Comparison of ENCODE assay signal across 22 mouse cellular contexts in the genomic region with DNA sequence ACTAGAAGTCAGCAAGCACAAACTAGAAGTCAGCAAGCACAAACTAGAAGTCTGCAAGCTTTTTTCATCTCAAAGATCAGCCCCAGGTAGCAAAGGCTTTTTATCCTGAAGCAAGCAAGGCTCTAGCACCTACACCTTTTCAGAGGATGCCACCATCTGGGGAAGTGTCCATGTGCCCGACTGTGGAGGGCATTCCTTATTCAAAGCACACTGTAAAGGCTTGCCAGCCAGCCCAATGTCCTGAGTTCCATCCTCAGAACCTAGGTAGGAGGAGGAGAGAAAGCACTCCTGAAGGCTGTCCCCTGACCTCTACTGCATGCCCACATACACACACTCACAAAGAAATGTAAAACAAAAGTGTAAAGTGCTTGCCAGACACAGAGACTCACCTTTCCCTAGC. TPM values are rescaled to one million over a fixed set of nuclear protein-coding genes. Genes with fewer than 3 reads are reported as not detected.
DNase-seq lines count a peak whose midpoint lies in the region; ATAC-seq and TF ChIP-seq lines count a peak whose summit lies in the region.
"Had no signal": no experiment of that assay in that cellular context is flagged by ENCODE, and none has a peak within 500 bp of the region (broad histone marks: within the 10 kb centered on the region; RNA-seq: fewer than 3 reads in every experiment).

No protein-coding gene starts in this region.

- no peaks in the 10 kb centered on the region for H3K79me2 ChIP-seq in heart, adult 2 months (replicated peaks; ENCODE audit: control insufficient read depth, insufficient read depth, low read length)

- no peak overlapping the region for H3K4me3 ChIP-seq in forebrain, embryonic 11.5 days (ENCODE audit: low read depth, low read length)
- H3K4me3 ChIP-seq in forebrain, embryonic 14.5 days (ENCODE audit: low read depth, low read length) = no peak overlapping the region
- no peak overlapping the region for H3K4me3 ChIP-seq in heart, adult 2 months
- no peak overlapping the region for H3K4me3 ChIP-seq in heart, embryonic 10.5 days
- H3K4me3 ChIP-seq in heart, embryonic 11.5 days (ENCODE audit: low read depth, low read length) = no peak overlapping the region
- H3K4me3 ChIP-seq in midbrain, embryonic 11.5 days (ENCODE audit: low read depth, low read length) = no peak overlapping the region
- no peak overlapping the region for H3K4me3 ChIP-seq in midbrain, embryonic 15.5 days

- no peak overlapping the region for H3K4me2 ChIP-seq in forebrain, embryonic 11.5 days (ENCODE audit: low read depth, low read length, severe bottlenecking)
- H3K4me2 ChIP-seq in forebrain, embryonic 14.5 days (ENCODE audit: low read length) = no peak overlapping the region
- H3K4me2 ChIP-seq in heart, embryonic 11.5 days = no peak overlapping the region
- H3K4me2 ChIP-seq in midbrain, embryonic 11.5 days = no peak overlapping the region
- H3K4me2 ChIP-seq in midbrain, embryonic 15.5 days = no peak overlapping the region

- H3K27me3 ChIP-seq in forebrain, embryonic 11.5 days (ENCODE audit: control insufficient read depth, insufficient read depth, low read length) = no peaks in the 10 kb centered on the region
- H3K27me3 ChIP-seq in forebrain, embryonic 14.5 days (replicated peaks; ENCODE audit: control insufficient read depth, insufficient read depth, low read length) = no peaks in the 10 kb centered on the region
- H3K27me3 ChIP-seq in heart, adult 2 months (ENCODE audit: control insufficient read depth, insufficient read depth, low read length) = no peaks in the 10 kb centered on the region
- no peaks in the 10 kb centered on the region for H3K27me3 ChIP-seq in heart, embryonic 10.5 days (ENCODE audit: insufficient read depth, poor library complexity, severe bottlenecking)
- H3K27me3 ChIP-seq in heart, embryonic 11.5 days (ENCODE audit: control insufficient read depth, insufficient read depth, low read length) = no peaks in the 10 kb centered on the region
- H3K27me3 ChIP-seq in midbrain, embryonic 11.5 days (ENCODE audit: control insufficient read depth, insufficient read depth, low read length) = no peaks in the 10 kb centered on the region
- no peaks in the 10 kb centered on the region for H3K27me3 ChIP-seq in midbrain, embryonic 15.5 days (replicated peaks)
- H3K27me3 ChIP-seq: CH12.LX, Patski had no signal

- TF ChIP-seq EP300 in heart, adult 2 months (IDR thresholded peaks at IDR 0.05; ENCODE audit: insufficient read depth, low read depth, low read length) = no peak

- no peaks in the 10 kb centered on the region for H3K36me3 ChIP-seq in forebrain, embryonic 11.5 days (ENCODE audit: control insufficient read depth, insufficient read depth, low read length)
- no peaks in the 10 kb centered on the region for H3K36me3 ChIP-seq in forebrain, embryonic 14.5 days (ENCODE audit: control insufficient read depth, insufficient read depth, low read length)
- no peaks in the 10 kb centered on the region for H3K36me3 ChIP-seq in heart, adult 2 months (ENCODE audit: control insufficient read depth, insufficient read depth, low read length)
- peaks cover 5% of the 10 kb centered on the region; the same call in 1 of the 2 replicates for H3K36me3 ChIP-seq in heart, embryonic 10.5 days
- H3K36me3 ChIP-seq in heart, embryonic 11.5 days (ENCODE audit: control insufficient read depth, insufficient read depth, low read length) = no peaks in the 10 kb centered on the region
- H3K36me3 ChIP-seq in midbrain, embryonic 11.5 days (ENCODE audit: control insufficient read depth, insufficient read depth, low read length) = no peaks in the 10 kb centered on the region
- no peaks in the 10 kb centered on the region for H3K36me3 ChIP-seq in midbrain, embryonic 15.5 days (replicated peaks)
- H3K36me3 ChIP-seq: G1E had no signal

- DNase-seq in forebrain, embryonic 11.5 days (ENCODE audit: low spot score) = peak; percentile 27
- DNase-seq in forebrain, embryonic 14.5 days (ENCODE audit: low spot score) = no peak
- peak; percentile 68 for DNase-seq in heart, adult 11 months
- DNase-seq in heart, adult 2 months = no peak
- DNase-seq in heart, embryonic 10.5 days (ENCODE audit: low spot score) = peak; percentile 64
- DNase-seq in midbrain, embryonic 11.5 days (ENCODE audit: low spot score, missing footprints) = peak; percentile 75
- DNase-seq: adrenal gland, adult 2 months; adrenal gland, adult 8-10 months; adrenal gland, postnatal 10 days; adrenal gland, postnatal 14 days; adrenal gland, postnatal 25 days; adrenal gland, postnatal 36 days; B cell, adult 2 months; cerebellum, adult 11 months; cerebellum, adult 11-12 months had no signal

- no peak for TF ChIP-seq CTCF in heart, adult 2 months (IDR thresholded peaks at IDR 0.05)

- peaks cover 13% of the 10 kb centered on the region; the same call in 1 of the 2 replicates for H3K4me1 ChIP-seq in forebrain, embryonic 11.5 days (replicated peaks; ENCODE audit: control insufficient read depth, insufficient read depth, low read length)
- 0 out of 2 replicates have a peak, but pooled peaks cover 10% of the 10 kb centered on the region for H3K4me1 ChIP-seq in forebrain, embryonic 14.5 days (ENCODE audit: control insufficient read depth, insufficient read depth, low read length)
- H3K4me1 ChIP-seq in heart, adult 2 months (ENCODE audit: control insufficient read depth, insufficient read depth, low read length) = peaks cover 1% of the 10 kb centered on the region
- H3K4me1 ChIP-seq in heart, embryonic 10.5 days = peaks cover 61% of the 10 kb centered on the region
- peaks cover 42% of the 10 kb centered on the region for H3K4me1 ChIP-seq in heart, embryonic 11.5 days (ENCODE audit: control insufficient read depth, insufficient read depth, low read length)
- peaks cover 16% of the 10 kb centered on the region for H3K4me1 ChIP-seq in midbrain, embryonic 11.5 days (ENCODE audit: control insufficient read depth, insufficient read depth, low read length)
- peaks cover 15% of the 10 kb centered on the region for H3K4me1 ChIP-seq in midbrain, embryonic 15.5 days

- H3K9ac ChIP-seq in forebrain, embryonic 11.5 days (ENCODE audit: low read length) = no peak overlapping the region
- H3K9ac ChIP-seq in forebrain, embryonic 14.5 days (ENCODE audit: low read length) = no peak overlapping the region
- no peak overlapping the region for H3K9ac ChIP-seq in heart, adult 2 months (ENCODE audit: low read depth, low read length)
- no peak overlapping the region for H3K9ac ChIP-seq in heart, embryonic 11.5 days (ENCODE audit: low read depth, low read length)
- no peak overlapping the region for H3K9ac ChIP-seq in midbrain, embryonic 11.5 days (ENCODE audit: low read length)
- no peak overlapping the region for H3K9ac ChIP-seq in midbrain, embryonic 15.5 days

- H3K27ac ChIP-seq in forebrain, embryonic 11.5 days (ENCODE audit: low read depth, low read length) = no peak overlapping the region
- H3K27ac ChIP-seq in forebrain, embryonic 14.5 days (ENCODE audit: low read depth, low read length) = no peak overlapping the region
- H3K27ac ChIP-seq in heart, adult 2 months = no peak overlapping the region
- H3K27ac ChIP-seq in heart, embryonic 10.5 days = no peak overlapping the region
- H3K27ac ChIP-seq in heart, embryonic 11.5 days (ENCODE audit: low read depth, low read length) = no peak overlapping the region
- no peak overlapping the region for H3K27ac ChIP-seq in midbrain, embryonic 11.5 days (ENCODE audit: low read depth, low read length)
- no peak overlapping the region for H3K27ac ChIP-seq in midbrain, embryonic 15.5 days

- TF ChIP-seq POLR2A in heart, adult 2 months (IDR thresholded peaks at IDR 0.05; ENCODE audit: insufficient read depth, low read depth, low read length) = no peak

- WGBS in forebrain, embryonic 11.5 days = 73% methylated on average over 1 of the region's 1 CpGs
- 73% methylated on average over 1 of the region's 1 CpGs for WGBS in forebrain, embryonic 14.5 days
- 48% methylated on average over 1 of the region's 1 CpGs for WGBS in heart, adult 2 months
- 68% methylated on average over 1 of the region's 1 CpGs for WGBS in heart, embryonic 10.5 days
- 58% methylated on average over 1 of the region's 1 CpGs for WGBS in heart, embryonic 11.5 days (ENCODE audit: insufficient replicate concordance)
- WGBS in midbrain, embryonic 11.5 days = 64% methylated on average over 1 of the region's 1 CpGs
- WGBS in midbrain, embryonic 15.5 days = 78% methylated on average over 1 of the region's 1 CpGs

- H3K9me3 ChIP-seq in forebrain, embryonic 11.5 days (ENCODE audit: control insufficient read depth, low read length) = no peaks in the 10 kb centered on the region
- H3K9me3 ChIP-seq in forebrain, embryonic 14.5 days (replicated peaks; ENCODE audit: control insufficient read depth, low read length) = no peaks in the 10 kb centered on the region
- no peaks in the 10 kb centered on the region for H3K9me3 ChIP-seq in heart, embryonic 10.5 days
- H3K9me3 ChIP-seq in heart, embryonic 11.5 days (replicated peaks; ENCODE audit: control insufficient read depth, low read length) = no peaks in the 10 kb centered on the region
- no peaks in the 10 kb centered on the region for H3K9me3 ChIP-seq in midbrain, embryonic 11.5 days (ENCODE audit: control insufficient read depth, low read length)
- no peaks in the 10 kb centered on the region for H3K9me3 ChIP-seq in midbrain, embryonic 15.5 days
- H3K9me3 ChIP-seq: G1E had no signal

- ATAC-seq in forebrain, embryonic 11.5 days (replicated peaks; ENCODE audit: low FRiP score) = no peak
- no peak for ATAC-seq in forebrain, embryonic 14.5 days
- ATAC-seq in heart, embryonic 11.5 days (replicated peaks; ENCODE audit: insufficient number of reproducible peaks, low FRiP score, low TSS enrichment) = no peak
- no peak for ATAC-seq in midbrain, embryonic 11.5 days (ENCODE audit: low FRiP score)
- ATAC-seq in midbrain, embryonic 15.5 days (replicated peaks) = no peak
- ATAC-seq: activated CD4-positive, CD25-positive, alpha-beta regulatory T cell, adult 4 months; CD4-positive, CD25-positive, alpha-beta regulatory T cell, adult 4 months; Patski had no signal

- intact Hi-C loops in heart, adult 2 months (cut with DNase I) = no loop called here

RNA-seq across cellular contexts. Expression of a gene that starts 16.0 kb away (rescaled TPM):
- 155 and 169 TPM in 2 replicates for polyA plus RNA-seq in forebrain, embryonic 11.5 days (2014; fragmentation: Nextera tagmentation; extraction: Ambion mirVana)
- 23.9 and 25.1 TPM in 2 replicates for polyA plus RNA-seq in forebrain, embryonic 14.5 days (2014; fragmentation: Nextera tagmentation; extraction: Ambion mirVana)
- 1 to 10 TPM; 5.3 to 7.4 TPM for total RNA-seq in heart, adult 2 months (2021)
- polyA plus RNA-seq in heart, adult 2 months (2012; rRNA removed) = 1.5 and 3.5 TPM in 2 replicates
- polyA plus RNA-seq in heart, embryonic 10.5 days (2016; fragmentation: Nextera tagmentation; extraction: Ambion mirVana) = 117 and 143 TPM in 2 replicates
- polyA plus RNA-seq in heart, embryonic 11.5 days (2014; fragmentation: Nextera tagmentation; extraction: Ambion mirVana) = 102 and 108 TPM in 2 replicates
- polyA plus RNA-seq in midbrain, embryonic 11.5 days (2014; fragmentation: Nextera tagmentation; extraction: Ambion mirVana) = 108 and 109 TPM in 2 replicates
- 15.1 and 16.6 TPM in 2 replicates for polyA plus RNA-seq in midbrain, embryonic 15.5 days (2015; fragmentation: Nextera tagmentation; extraction: Ambion mirVana)

Comparison
In these comparisons a context has a peak if more than half of its experiments do, and no peak if none do; other contexts are left out.
1. DNase-seq: peak in forebrain, embryonic 11.5 days (single experiment), heart, adult 11 months (single experiment), heart, embryonic 10.5 days (single experiment) and midbrain, embryonic 11.5 days (single experiment); none in forebrain, embryonic 14.5 days (single experiment) and heart, adult 2 months (0 of 2).